Mouse (Mus musculus) duodenum, adult 2 months (tissue): ENCODE results near the gene Ptrhd1. TPM values are rescaled to one million over a fixed set of nuclear protein-coding genes. Genes with fewer than 3 reads are reported as not detected.

ENCODE experiments used
- polyA plus RNA-seq: library from polyadenylated mRNA; depleted of rRNA; stranded (reverse); fragments of >200 nt; gene quantifications from 2 replicates; pipeline ENCODE4 v1.2.3, GENCODE M21; 2012; ENCODE audit warnings: low replicate concordance; rRNA removed

Gene Ptrhd1
- polyA plus RNA-seq = 2.9 and 3.5 TPM in 2 replicates

GRCm38 (mm10) chr12:4233572-4234508 lies at the start of gene Ptrhd1, which contains the start of gene Cenpo:
Gene Ptrhd1 (plus strand): TSS chr12:4234027.
Gene Cenpo (minus strand): TSS chr12:4234294.

Other genes with a start within 250 kb of the Ptrhd1 start
- 12.6 and 13.4 TPM in 2 replicates for gene Efr3b, start 195.1 kb upstream of the Ptrhd1 start, polyA plus RNA-seq
- gene Dnajc27, start 151.4 kb upstream of the Ptrhd1 start, polyA plus RNA-seq = 1.2 and 1.9 TPM in 2 replicates
- 2.1 TPM in 2 replicates for gene Adcy3, start 100.9 kb upstream of the Ptrhd1 start, polyA plus RNA-seq
- gene Cenpo, start 267 bp downstream of the Ptrhd1 start, polyA plus RNA-seq = 4.1 and 6.7 TPM in 2 replicates
- 7.7 and 11.9 TPM in 2 replicates for gene Ncoa1, start 243.2 kb downstream of the Ptrhd1 start, polyA plus RNA-seq